Mouse (Mus musculus) gastrocnemius, adult 2 months (tissue): Measurements from ENCODE around the gene Lamtor5. TPM values are rescaled to one million over a fixed set of nuclear protein-coding genes. Genes with fewer than 3 reads are reported as not detected.

ENCODE experiments used
- DNase-seq: peaks from one replicate; pipeline ENCODE4 v3.0.0; 2022
- H3K27ac ChIP-seq: fragments of 200-600 bp; 2 replicates; pipeline ENCODE4 v1.8.1; 2022; ENCODE audit warnings: mild to moderate bottlenecking
- H3K4me3 ChIP-seq: fragments of 200-600 bp; 2 replicates; pipeline ENCODE4 v1.8.1; 2022; ENCODE audit warnings: mild to moderate bottlenecking, moderate library complexity
- CTCF ChIP-seq: fragments of 200-600 bp; IDR thresholded peaks from 2 replicates; pipeline ENCODE4 v1.8.1; 2022; ENCODE audit warnings: antibody characterized with exemption, mild to moderate bottlenecking, moderate library complexity
- intact Hi-C: fragments of 180-260 bp; cut with DNase I; formaldehyde crosslinking; loops from one replicate; pipeline ENCODE4 v1.15.1; 2025
- long read RNA-seq, 2 experiments: library from polyadenylated mRNA; stranded (forward); transcript quantifications; one replicate each; pipeline ENCODE4 v2.0.0; 2021
- total RNA-seq, 2 experiments: library from RNA; stranded (reverse); gene quantifications; 2 replicates each; pipeline ENCODE4 v1.2.3; 2021

The Lamtor5 gene
- 10 to 100 TPM; 57.8 to 64.8 TPM for total RNA-seq
- long read RNA-seq, experiment 1, transcript Lamtor5-201 (4 exons, 881 nt) = major isoform, 70 of 70 reads
- long read RNA-seq, experiment 1, partial matches to known transcripts = 0 of 70 reads
- long read RNA-seq, experiment 1, other reads (novel, unspliced or antisense) = 0 of 70 reads
- long read RNA-seq, experiment 2, transcript Lamtor5-201 (4 exons, 881 nt) = major isoform, 73 of 75 reads
- long read RNA-seq, experiment 2, partial matches to known transcripts = 1 of 75 reads
- long read RNA-seq, experiment 2, other reads (novel, unspliced or antisense) = 1 of 75 reads

- intact Hi-C loops = loop anchor here (5.0 kb wide), 1 partner anchor 54 kb away; the partner anchor contains the start of gene Rbm15
- Histone ChIP-seq H3K27ac (peak within 1 kb of the TSS; percentile 89), H3K4me3 (peak within 1 kb of the TSS; percentile 84)
- TF ChIP-seq CTCF = no peak
- DNase-seq = peak; percentile 93
Observed at GRCm38 (mm10) chr3:107278479-107279269, at the start of gene Lamtor5. TSS of gene Lamtor5 (plus strand) at chr3:107278858.

GRCm38 (mm10) chr3:107229221-107229620 lies 49.4 kb upstream of the Lamtor5 start:
- no peak overlapping the region for H3K27ac ChIP-seq
- intact Hi-C loops = no loop called here
- DNase-seq = no peak
- no peak for TF ChIP-seq CTCF
- no peak overlapping the region for H3K4me3 ChIP-seq

GRCm38 (mm10) chr3:107229822-107230221 lies 48.8 kb upstream of the Lamtor5 start:
- Histone ChIP-seq H3K4me3 (no peak overlapping the region), H3K27ac (peak overlapping the region; percentile 55)
- no peak for TF ChIP-seq CTCF
- no peak for DNase-seq
- intact Hi-C loops = loop anchor here (5.0 kb wide), 1 partner anchor 142 kb away; no protein-coding TSS in a partner anchor

- TF ChIP-seq CTCF = no peak
- DNase-seq = no peak
- H3K4me3 ChIP-seq = no peak within 1 kb of the TSS
- intact Hi-C loops = loop anchor here (5.0 kb wide), 1 partner anchor 142 kb away; no protein-coding TSS in a partner anchor
- peak within 1 kb of the TSS; percentile 55 for H3K27ac ChIP-seq
Observed at GRCm38 (mm10) chr3:107230527-107230926, 48.1 kb upstream of the Lamtor5 start, which contains the start of gene A630076J17Rik. TSS of gene A630076J17Rik (plus strand) at chr3:107230614.

- DNase-seq = no peak
- intact Hi-C loops = loop anchor here (5.0 kb wide), 1 partner anchor 141 kb away; no protein-coding TSS in a partner anchor
- TF ChIP-seq CTCF = no peak
- Histone ChIP-seq H3K4me3 (no peak overlapping the region), H3K27ac (peak overlapping the region; percentile 9; the same call in 1 of the 2 replicates)
Observed at GRCm38 (mm10) chr3:107231202-107231601, 47.5 kb upstream of the Lamtor5 start.

- H3K27ac ChIP-seq = peak overlapping the region; percentile 65
- peak; percentile 80 for DNase-seq
- intact Hi-C loops = loop anchor here (1.0 to 5.0 kb wide), 3 partner anchors 41 to 233 kb away; no protein-coding TSS in a partner anchor
- TF ChIP-seq CTCF = peak; percentile 92
- H3K4me3 ChIP-seq = no peak overlapping the region
Observed at GRCm38 (mm10) chr3:107233351-107233813, 45.3 kb upstream of the Lamtor5 start.

GRCm38 (mm10) chr3:107233945-107234344 lies 44.7 kb upstream of the Lamtor5 start:
- H3K27ac ChIP-seq = peak overlapping the region; percentile 65
- TF ChIP-seq CTCF = no peak
- H3K4me3 ChIP-seq = no peak overlapping the region
- DNase-seq = no peak
- intact Hi-C loops = loop anchor here (1.0 to 5.0 kb wide), 3 partner anchors 40 to 233 kb away; no protein-coding TSS in a partner anchor

GRCm38 (mm10) chr3:107238051-107238450 lies 40.6 kb upstream of the Lamtor5 start:
- intact Hi-C loops = no loop called here

GRCm38 (mm10) chr3:107238471-107238980 lies 40.1 kb upstream of the Lamtor5 start:
- no peak for DNase-seq
- TF ChIP-seq CTCF = no peak
- intact Hi-C loops = no loop called here
- no peak overlapping the region for H3K4me3 ChIP-seq
- H3K27ac ChIP-seq = no peak overlapping the region

More at GRCm38 (mm10) chr3:107238051-107238450, 40.6 kb upstream of the Lamtor5 start:
- H3K27ac ChIP-seq = no peak overlapping the region
- DNase-seq = no peak
- H3K4me3 ChIP-seq = no peak overlapping the region
- no peak for TF ChIP-seq CTCF

- no peak for TF ChIP-seq CTCF
- DNase-seq = no peak
- intact Hi-C loops = no loop called here
- Histone ChIP-seq H3K4me3 (no peak within 1 kb of the TSS), H3K27ac (no peak within 1 kb of the TSS)
Observed at GRCm38 (mm10) chr3:107239607-107240006, 39.1 kb upstream of the Lamtor5 start, which contains the start of gene Prok1. TSS of gene Prok1 (minus strand) at chr3:107239707.

GRCm38 (mm10) chr3:107241389-107242094 lies 37.1 kb upstream of the Lamtor5 start:
- DNase-seq = no peak
- intact Hi-C loops = no loop called here
- TF ChIP-seq CTCF = no peak
- no peak overlapping the region for H3K4me3 ChIP-seq
- H3K27ac ChIP-seq = no peak overlapping the region

GRCm38 (mm10) chr3:107246876-107247275 lies 31.8 kb upstream of the Lamtor5 start:
- no peak overlapping the region for H3K27ac ChIP-seq
- intact Hi-C loops = no loop called here
- no peak overlapping the region for H3K4me3 ChIP-seq
- DNase-seq = no peak
- no peak for TF ChIP-seq CTCF
